Mouse (Mus musculus) forelimb bud, embryonic 11.5 days (tissue): ENCODE measurements around the gene Mlxipl.
A peak's percentile ranks its signal among the peaks of the same experiment; 100 is the strongest.
"Not testable (repeated sequence)": the region's sequence is repeated elsewhere in the genome, so short reads cannot be mapped to it uniquely, and the experiment has no call there.

ENCODE experiments used
- DNase-seq: peaks from one replicate; pipeline ENCODE4 v3.0.0-alpha.2; 2012; ENCODE audit warnings: low read depth, low spot score

Gene Mlxipl

DNA sequence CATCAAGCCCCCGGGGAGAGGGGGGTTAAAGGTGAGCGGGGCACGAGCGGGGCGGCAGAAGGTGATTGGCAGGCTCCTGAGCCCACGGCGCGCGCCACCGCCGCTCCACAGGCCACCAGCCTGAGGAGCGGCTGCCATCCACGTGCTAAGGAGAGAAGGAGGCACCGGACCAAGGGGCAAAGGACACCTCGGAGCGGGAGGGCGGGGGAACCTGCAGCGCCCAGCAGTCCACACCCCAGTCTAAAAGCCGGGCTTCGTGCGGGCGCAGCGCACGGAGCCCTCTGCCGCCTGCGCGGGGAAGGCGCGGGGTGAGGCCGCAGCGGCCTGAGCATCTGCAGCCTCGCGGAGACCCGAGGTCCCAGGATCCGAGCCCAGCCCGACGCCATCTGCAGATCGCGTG, at the start of gene Mlxipl:
Gene Mlxipl, plus strand, starts transcription at position 238 of the 400 bp plus-strand sequence.
- no peak for DNase-seq

DNA sequence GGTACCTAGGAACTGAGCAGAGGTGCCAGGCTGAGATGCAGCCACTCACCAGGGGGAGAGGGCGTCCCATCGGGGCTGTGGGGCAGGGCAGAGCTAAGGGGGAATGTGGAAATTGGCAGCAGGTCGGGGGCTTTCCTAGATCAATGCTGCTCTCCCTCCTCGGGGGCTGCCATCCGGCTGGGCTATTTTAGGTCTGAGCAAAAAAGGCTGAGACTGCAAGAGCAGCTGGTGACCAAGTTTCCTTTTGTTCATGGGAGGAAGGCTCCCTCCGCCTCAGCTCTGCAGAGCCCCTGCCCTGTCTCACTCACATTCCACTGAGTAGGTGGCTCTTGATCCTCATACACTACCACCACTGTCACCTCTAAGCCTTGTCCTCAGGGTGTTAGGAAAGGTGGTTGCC, 49.6 kb upstream of the Mlxipl start:
- no peak for DNase-seq

DNA sequence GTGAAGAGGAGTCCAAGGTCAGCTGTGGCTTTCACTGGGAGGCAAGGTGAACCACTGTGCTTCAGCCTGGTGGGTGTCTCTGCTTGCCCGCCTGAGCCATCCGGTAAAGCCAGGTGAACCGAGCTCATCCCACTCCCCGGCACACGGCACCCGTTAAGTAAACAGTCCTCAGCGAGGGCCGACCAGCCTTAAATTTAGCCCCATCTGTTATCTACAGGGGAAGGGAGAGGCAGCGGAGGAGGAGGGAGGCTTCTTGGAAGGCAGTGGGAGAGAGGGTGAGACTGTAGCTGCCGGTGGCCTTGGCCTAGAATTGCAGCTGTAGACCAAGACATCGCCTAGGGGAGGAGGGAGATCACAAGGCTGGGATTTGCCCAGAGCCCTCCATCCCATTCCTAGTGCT, 48.9 kb upstream of the Mlxipl start:
- no peak for DNase-seq

DNA sequence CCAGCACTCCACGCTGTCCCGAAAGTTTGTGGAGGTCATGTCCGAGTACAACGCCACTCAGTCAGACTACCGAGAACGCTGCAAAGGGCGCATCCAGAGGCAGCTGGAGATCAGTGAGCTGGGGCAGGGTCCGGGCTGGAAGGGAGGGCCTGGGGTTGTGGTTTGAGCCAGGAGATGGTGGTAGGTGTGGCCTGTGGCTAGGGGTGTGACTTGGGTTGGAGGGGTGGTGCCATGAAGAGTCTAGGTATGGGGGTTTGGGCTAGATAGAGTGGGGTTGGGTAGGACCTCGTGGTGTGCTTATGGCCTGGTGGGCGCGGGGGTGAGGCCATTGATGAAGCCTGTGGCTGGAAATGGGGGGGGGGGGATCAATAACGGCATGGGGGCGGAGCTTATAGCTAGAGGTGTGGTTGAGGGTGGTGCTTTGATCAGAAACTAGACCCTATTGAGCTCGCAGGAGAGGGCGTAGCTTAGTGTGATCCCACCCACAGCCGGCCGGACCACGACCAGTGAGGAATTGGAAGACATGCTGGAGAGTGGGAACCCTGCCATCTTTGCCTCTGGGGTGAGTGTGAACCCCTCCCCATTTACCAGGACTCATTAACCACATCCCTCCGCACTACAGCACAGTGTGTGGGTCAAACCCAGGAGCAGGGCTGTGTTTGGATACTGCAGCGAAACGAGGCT, 47.4 kb upstream of the Mlxipl start:
- DNase-seq = no peak

DNA sequence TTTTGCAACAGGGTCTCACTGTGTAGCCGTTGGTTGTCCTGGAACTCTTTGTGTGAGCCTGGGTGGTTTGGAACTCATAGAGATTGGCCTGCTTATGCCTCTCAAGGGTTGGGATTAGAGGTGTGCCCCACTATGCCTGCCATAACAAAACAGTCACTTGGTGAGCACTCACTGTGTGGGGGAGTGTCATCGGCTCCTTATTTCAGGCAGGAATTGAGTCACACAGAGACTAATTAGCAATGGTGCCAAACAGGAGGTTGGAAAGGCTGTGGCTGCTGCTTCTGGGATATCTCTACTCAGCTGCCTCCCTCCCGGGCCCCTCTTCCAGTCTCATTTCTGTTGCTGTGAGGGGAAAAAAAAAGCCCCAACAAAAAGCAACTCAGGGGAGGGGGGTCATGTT, 45.1 kb upstream of the Mlxipl start:
- no peak for DNase-seq

DNA sequence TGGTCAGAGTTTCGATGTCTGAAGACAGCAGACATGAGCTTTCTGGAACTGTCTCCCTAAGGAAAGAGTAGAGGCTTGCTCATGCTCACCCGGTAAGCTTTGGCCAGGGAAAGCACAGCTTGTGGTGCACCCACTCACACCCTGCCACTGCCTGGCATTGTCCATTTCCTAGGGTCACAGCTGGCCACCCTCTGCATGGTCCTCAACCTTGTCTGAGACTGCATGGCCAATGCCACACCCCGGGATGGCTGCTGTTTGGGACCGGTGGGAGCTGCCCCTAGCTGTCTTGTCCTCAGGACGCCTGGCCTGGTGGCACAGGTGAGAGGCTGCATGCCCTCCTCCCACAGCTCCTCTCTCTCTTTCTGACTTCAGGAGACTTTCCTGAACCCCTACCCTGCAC, 41.2 kb upstream of the Mlxipl start:
- DNase-seq = no peak

DNA sequence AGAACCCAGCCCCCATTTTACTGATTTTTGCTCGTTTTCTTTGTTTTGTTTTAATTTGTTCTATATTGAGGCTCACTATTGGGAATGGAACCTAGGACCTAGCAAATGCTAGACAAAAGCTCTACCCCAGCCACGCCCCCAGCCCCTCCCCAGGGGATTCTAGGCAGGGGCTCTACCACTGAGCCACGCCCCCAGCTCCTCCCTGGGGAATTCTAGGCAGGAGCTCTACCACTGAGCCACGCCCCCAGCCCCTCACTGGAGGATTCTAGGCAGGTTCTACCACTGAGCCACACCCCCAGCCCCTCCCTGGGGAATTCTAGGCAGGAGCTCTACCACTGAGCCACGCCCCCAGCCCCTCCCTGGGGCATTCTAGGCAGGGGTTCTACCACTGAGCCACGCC, 40.4 kb upstream of the Mlxipl start:
- DNase-seq = not testable (repeated sequence)

DNA sequence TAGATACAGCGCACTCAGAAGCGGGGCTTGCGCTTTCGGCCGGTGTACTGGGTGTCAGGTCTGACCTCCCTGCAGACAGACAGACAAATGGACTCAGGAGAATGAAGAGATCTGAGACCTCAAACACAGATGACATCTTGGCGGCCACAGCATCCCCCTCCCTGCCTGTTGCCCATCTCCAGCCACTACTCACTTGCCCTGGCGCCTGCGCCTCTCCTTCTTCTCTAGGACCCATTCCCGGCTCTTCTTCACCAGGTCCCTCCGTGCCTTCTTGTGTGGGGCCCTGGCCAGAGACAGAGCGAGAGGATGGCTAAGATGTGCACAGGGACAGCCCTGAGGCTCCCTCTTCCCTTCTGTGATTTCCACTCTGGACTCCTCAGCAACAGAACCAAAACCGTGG, 36.3 kb upstream of the Mlxipl start:
- no peak for DNase-seq

DNA sequence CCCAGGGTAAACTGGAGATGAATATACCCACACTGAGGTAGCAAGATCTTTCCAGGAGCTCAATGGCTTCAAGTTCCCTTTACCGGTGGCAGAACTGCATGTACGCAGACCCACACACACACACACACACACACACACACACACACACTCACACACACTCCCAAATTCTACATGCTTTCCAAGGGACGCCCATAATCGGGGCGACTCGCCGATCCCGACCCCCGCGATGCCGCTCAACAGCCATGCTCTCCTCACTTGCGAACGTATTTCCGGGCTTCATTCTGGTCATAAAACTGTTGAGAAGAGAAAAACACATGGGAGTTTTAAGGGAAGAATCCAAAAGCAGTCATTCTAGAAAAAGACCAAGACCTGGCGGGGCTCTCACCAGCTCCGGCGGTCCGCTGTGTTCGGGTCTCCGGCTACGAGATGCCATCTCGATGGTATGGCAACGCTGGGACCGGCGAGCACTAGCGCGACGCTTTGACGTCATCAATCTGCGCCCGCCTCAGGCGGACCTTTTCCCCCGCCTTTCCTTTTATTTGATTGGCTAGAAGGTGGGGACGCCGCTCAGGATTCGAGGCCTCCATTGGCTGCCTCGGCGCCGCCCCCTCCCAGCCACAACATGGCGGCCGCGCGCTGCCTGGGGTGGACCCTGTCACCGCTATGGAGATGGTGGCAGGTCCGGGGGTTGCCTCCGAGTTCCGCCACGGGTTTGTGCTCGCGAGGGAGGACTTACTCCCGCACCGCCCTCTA, 25.9 kb upstream of the Mlxipl start, which contains the start of gene Dnajc30:
Gene Dnajc30, plus strand, starts transcription at position 574 of the 753 bp plus-strand sequence.
- peak; percentile 98 for DNase-seq

DNA sequence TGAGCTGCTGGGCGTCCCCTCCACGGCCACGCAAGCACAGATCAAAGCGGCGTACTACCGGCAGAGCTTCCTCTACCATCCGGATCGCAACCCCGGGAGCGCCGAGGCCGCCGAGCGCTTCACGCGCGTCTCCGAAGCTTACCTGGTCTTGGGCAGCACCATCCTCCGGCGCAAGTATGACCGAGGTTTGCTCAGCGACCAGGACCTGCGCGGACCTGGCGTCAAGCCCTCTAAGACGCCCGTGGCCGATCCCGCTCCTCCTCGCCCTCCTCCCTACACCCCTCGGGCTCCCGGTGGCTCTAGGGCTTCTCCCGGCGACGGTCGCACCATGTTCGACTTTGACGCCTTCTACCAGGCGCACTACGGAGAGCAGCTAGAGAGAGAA, 25.3 kb upstream of the Mlxipl start:
- DNase-seq = no peak

DNA sequence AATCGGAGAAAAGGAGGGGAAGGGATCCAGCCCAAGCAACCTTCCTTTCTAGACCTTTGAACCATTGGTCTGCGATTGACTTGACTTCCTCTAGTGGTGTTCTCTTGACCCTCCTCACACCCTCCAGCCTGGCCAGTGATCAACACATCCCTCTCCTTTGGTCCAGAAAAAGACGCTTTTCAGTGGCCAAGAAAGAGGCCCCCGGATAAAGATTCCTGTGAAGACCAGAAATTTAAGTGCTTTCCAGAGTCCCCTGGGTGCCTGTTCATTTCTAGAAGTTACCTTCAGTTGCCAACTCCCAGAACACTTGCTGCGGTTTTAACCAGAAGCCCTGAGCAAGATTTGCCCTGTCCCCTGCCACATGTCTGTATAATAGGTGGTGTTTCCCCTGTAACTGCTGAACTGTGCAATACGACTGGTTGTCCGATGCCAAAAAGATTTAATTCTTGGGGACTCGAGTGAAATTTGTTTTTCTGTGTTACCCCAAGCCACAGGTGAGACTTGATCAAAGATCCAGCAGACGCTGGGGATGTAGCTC, 24.7 kb upstream of the Mlxipl start, which contains the start of gene Bud23:
Gene Bud23, minus strand, starts transcription at position 51 of the 538 bp plus-strand sequence.
- not testable (repeated sequence) for DNase-seq

DNA sequence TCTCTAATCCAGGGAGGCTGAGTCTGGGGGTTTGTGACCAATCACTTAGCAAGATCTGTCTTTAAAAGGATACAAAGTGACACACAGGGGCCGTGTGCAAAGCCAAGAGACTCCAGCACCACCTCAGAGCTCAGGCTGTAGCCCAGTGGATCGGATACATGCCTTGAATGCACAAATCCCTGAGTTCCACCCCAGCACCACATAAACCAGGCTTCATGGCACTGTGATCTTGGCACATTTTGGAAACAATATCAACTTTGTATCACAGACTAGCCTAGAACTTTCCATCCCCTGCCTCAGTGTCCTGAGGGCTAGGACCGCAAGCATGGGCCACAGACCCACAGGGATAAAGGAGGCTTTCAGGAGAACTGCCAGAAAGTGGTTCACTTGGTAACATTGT, 23.7 kb upstream of the Mlxipl start:
- no peak for DNase-seq

DNA sequence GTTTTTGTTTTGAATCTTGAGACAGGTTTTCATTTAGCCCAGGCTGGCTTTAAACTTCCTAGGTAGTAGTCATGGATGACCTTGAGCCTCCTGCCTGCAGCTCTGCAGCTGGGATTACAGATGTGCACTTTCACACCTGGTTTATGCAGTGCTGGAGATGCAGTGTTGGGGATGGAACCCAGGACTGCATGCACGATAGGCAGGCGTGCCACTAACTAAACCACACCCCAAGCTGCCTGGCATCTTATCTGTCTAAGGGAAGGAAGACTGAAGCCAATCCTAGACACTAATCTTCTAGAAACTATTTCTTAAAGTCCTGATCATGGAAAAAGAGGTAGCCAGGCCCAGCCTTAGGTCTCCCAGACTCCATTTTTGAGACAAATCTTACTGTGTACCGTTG, 19.2 kb upstream of the Mlxipl start:
- DNase-seq = no peak

DNA sequence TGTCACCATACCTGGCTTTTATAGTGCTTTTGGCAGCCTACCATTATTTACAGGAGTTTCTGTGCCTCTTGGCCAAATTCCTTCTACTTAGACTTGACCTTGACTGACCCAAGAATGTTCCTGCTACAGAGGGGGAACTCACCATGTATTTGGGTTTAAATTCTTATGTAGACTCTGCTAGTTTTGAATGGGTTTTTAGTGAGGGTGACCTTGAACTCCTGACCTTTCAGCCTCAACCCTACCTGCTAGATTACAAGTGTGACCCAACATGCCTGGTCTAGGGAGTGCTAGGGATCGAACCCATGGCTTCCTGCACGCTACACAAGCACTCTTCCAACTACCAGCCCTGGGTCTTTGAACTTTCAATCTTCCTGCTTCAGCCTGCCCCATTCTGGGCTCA, 17.6 kb upstream of the Mlxipl start:
- DNase-seq = no peak

DNA sequence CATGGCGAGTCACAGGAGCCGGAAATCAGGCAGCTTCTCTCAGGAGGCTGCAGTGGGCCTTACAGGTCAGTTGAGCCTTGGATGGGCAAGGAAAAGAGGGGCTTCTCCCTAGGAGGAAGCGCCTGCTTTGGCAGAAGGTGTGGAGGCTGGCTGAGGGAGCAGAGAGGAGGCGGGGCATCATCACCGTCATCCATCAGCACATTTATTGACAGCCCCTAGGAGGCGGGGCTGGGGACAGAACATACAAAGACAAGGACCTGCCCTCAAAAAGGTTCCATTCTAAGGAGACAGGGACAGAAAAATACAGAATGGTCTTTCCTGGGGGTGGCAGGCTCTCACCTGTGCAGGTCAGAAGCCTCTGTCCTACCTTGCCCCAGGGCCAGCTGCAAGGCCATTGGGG, 17.0 kb upstream of the Mlxipl start:
- no peak for DNase-seq

DNA sequence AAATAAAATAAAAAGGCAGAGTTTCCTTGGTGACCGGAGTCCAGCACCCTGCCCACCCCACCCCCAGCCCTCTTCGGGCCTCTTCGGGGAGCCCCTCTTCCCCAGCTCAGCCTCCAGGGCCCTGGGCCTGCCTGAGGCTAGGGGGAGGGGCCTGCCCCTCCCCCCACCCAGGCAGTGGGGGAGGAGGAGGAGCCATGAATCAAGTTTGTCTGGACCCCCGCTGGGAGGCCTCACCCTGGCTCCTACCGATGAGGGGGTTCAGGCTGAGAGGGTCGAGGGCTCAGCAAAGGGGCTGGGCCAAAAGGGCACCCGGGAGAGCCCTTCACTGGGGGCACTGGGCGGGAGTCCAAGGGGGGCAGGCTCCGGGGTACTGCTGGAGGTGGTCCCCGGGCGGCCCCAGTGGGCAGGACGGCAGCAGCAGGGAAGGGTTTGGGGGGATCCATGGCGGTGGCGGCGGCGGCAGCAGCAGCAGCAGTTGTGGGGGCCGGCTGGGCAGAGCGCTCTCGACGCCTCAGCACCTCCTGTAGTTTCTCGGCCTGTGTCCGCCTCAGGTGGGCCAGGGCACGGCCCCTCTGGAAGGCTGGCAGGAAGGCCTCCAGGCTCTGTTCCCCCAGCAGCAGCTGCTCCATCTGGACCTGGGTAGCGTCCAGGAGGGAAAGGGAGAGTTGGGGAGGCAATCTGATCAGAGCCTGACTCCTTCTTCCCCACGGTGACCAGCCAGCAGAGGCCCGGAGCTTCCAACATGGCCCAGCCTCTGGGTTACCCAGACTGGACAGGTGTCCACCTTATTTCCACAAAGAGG, 16.1 kb upstream of the Mlxipl start:
- DNase-seq = no peak

DNA sequence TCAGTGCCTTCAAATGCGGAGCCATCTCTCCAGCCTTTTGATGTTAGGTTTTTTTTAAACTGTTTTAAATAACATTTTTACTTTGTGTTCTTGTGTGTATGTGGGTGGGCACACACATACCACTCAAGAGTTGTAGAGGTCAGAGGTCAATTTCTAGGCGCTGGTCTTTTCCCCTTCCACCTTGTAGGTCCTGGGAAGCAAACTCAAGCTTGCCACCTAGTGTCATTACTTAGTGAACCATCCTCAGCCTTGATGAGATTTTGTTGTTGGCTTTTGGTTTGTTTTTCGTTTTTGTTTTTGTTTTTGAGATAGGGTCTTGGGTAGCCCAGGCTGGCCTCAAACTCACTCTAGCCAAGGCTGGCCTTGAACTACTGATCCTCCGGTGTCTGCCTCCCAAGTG, 14.0 kb upstream of the Mlxipl start:
- no peak for DNase-seq

DNA sequence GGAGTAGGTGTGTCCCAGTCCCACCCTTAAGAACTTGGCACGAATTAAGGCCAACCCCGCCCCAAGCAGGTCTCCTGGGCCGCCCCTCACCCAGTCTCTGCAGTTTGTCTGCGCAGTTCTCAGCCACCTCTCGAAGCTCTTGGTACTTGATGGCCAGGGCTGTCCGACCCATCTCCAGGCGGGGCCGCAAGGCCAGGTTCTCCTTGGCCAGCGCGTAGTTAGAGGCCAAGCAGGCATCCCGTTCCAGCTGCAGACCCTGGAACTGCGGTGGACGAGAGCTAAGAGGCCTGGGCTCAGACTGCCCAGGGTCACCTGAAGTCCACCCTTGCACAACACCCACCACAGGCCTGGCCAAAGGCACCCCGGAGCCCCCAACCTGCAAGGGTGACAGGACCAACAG, 13.3 kb upstream of the Mlxipl start:
- no peak for DNase-seq

DNA sequence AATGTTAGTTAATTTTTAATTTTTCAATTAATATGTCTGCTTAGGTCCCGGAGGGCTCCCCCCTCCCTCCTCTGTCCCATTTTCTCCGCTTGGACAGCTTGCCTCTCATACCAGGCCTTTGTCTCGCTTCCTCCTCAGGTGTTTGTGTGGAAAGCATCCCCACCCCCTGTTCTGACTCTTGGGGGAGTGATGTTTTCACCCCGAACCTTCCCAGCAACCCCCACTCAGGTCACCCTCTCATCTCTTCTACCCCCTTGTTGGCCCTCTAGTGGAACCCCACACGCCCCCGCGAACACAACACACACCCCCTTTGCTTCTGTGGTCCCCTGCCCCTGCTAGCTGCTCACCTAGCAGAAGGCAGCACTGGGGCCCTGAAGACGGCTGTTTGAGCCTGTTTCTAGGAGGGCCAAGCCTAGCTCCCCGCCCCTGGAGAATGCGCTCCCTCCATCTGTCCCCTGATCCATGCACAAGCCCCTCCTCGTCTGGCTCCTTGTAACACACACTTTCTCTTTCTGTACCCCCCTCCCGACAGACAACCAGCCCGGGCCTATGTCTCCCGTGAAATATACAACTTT, 12.7 kb upstream of the Mlxipl start:
- no peak for DNase-seq

DNA sequence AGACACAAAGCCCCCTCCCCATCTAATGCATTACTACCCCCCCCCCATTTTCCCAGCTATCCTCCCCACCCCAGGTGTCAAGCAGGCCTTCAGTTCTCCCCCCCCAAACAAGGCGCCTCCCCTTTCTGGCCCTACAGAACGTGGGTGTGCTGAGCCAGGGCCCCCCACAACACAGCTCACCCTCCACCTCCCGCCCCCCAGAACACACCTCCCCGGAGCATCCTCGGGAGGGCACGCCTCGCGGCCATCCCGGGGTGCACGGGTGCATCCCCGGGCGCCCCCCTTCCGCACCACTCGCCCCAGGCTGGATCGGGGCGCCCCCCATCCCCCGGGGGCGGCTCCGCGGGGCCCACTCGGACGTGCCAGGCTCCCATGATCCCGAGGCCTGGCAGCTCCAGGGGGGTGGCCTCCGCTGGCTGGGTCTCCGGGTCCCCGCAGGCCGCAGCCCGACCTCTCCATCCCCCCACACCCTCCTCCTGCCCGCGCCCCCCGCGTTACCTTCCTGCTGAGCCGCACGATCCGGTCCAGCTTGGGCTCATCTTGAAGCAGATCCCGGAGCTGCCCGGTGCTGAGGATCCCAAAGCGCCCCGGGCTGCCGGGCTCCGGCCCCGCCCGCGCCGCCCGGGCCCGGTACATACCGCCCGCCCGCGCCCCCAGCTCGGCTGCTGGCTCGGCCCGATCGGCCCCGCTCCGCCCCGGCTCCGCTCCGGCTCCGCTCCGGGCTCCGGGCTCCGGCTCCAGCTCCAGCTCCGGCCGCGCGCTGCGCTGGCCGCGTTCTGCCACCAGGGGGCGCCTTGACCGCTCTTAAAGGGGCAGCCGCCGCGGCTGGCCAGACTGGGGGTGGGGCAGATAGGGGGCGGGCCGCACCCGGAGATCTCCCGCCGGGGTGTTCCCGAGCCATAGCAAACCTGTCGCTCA, 11.9 kb upstream of the Mlxipl start, which contains the start of gene Vps37d:
Gene Vps37d, minus strand, starts transcription at position 703 of the 918 bp plus-strand sequence.
- peak; percentile 92 for DNase-seq

DNA sequence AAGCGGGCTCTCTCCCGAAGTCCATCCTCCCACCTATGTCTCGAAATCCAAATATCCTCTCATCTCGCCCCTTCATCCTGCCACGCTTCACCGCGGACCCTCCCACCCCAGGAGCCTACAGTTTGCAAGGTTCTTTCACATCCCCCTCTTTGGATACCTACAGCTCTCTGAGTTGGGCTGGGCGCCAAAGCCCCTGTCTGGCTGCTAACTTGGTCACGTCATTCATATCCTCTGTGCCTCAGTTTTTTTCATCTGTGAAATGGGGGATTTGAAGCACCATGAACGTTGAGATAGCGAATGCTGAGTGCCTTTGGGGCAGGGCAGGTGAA, 11.2 kb upstream of the Mlxipl start:
- no peak for DNase-seq
